Mouse (Mus musculus) intestine, embryonic 15.5 days (tissue): Measurements from ENCODE around the gene 1190005I06Rik. TPM values are rescaled to one million over a fixed set of nuclear protein-coding genes. Genes with fewer than 3 reads are reported as not detected.

Source experiments
- ATAC-seq: fragments of 200-750 bp; cut with Nextera tagmentation; 2 replicates; pipeline ENCODE4 v1.8.0; 2017; ENCODE audit warnings: moderate TSS enrichment, moderate library complexity
- H3K27ac ChIP-seq: fragments of 300-500 bp; sonication (generic); 2 replicates; pipeline ENCODE4 v1.5.1; 2015; ENCODE audit warnings: mild to moderate bottlenecking, inconsistent platforms
- H3K27me3 ChIP-seq: fragments of 300-500 bp; sonication (generic); replicated peaks from 2 replicates; pipeline ENCODE4 v1.6.1; 2015; ENCODE audit warnings: inconsistent platforms
- H3K36me3 ChIP-seq: fragments of 300-500 bp; sonication (generic); 2 replicates; pipeline ENCODE4 v1.6.1; 2015; ENCODE audit warnings: inconsistent platforms
- H3K4me1 ChIP-seq: fragments of 300-500 bp; sonication (generic); replicated peaks from 2 replicates; pipeline ENCODE4 v1.6.1; 2015; ENCODE audit warnings: inconsistent platforms
- H3K4me2 ChIP-seq: fragments of 300-500 bp; sonication (generic); replicated peaks from 2 replicates; pipeline ENCODE4 v1.6.1; 2015; ENCODE audit warnings: mild to moderate bottlenecking, inconsistent platforms
- H3K4me3 ChIP-seq: fragments of 300-500 bp; sonication (generic); replicated peaks from 2 replicates; pipeline ENCODE4 v1.5.1; 2015; ENCODE audit warnings: inconsistent platforms
- H3K9ac ChIP-seq: fragments of 300-500 bp; sonication (generic); 2 replicates; pipeline ENCODE4 v1.6.1; 2015; ENCODE audit warnings: inconsistent platforms
- H3K9me3 ChIP-seq: fragments of 300-500 bp; sonication (generic); 2 replicates; pipeline ENCODE4 v1.6.1; 2016; ENCODE audit warnings: inconsistent platforms
- WGBS: fragments of 180-500 bp; shearing (Covaris S2); methylation state at CpG from one replicate; pipeline ENCODE4 v1.1.7; 2015; 5-methylcytosine and 5-hydroxymethylcytosine counted together
- polyA plus RNA-seq: library from polyadenylated mRNA; unstranded; fragments of >200 nt; fragmentation: Nextera tagmentation; extraction: Ambion mirVana; gene quantifications from 2 replicates; pipeline ENCODE4 v1.2.1, GENCODE M21; 2015

The 1190005I06Rik gene
- polyA plus RNA-seq, 1 experiment from 2014 or later, result 1.3 TPM

DNA sequence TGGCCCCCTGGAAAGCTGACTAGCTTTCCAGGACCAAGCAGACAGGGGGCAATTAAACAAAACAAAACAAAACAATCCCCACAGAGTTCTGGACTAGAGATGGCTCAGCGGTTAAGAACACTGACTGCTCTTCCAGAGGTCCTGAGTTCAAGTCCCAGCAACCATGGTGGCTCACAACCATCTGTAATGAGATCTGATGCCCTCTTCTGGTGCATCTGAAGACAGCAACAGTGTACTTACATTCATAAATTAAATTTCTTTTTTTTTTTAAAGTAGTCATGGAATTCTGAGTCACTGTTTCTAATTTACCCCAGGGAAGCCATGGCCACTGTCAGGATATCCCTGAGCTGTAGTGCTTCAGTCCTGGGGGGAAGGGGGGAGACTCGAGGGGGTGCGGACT, 32.9 kb downstream of the 1190005I06Rik start:
- Histone ChIP-seq H3K4me2 (no peak overlapping the region), H3K27me3 (no peaks in the 10 kb centered on the region), H3K27ac (no peak overlapping the region), H3K4me1 (no peaks in the 10 kb centered on the region), H3K9me3 (no peaks in the 10 kb centered on the region), H3K36me3 (no peaks in the 10 kb centered on the region), H3K4me3 (no peak overlapping the region), H3K9ac (no peak overlapping the region)
- no peak for ATAC-seq
- 86% methylated on average over 3 of the region's 3 CpGs for WGBS

DNA sequence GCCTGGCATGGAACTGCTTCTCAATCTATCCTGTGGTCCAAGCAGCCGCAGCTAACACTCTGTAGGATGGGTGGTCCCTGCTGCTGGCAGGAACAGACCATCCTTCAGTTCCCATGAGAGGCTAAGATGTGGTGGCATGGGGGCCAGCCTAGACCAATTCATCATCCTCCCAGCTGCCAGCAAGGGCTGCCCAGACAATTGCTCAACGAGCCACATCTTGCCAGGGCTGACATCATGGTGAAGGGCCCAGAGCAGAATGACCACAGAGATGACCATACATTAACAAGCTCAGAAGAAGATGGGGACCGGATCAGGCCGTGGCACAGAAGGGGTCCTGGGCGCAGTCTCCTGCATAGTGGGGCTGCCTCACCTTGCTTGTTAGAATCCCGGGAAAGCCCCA, 36.6 kb downstream of the 1190005I06Rik start:
- 83% methylated on average over 6 of the region's 6 CpGs for WGBS

DNA sequence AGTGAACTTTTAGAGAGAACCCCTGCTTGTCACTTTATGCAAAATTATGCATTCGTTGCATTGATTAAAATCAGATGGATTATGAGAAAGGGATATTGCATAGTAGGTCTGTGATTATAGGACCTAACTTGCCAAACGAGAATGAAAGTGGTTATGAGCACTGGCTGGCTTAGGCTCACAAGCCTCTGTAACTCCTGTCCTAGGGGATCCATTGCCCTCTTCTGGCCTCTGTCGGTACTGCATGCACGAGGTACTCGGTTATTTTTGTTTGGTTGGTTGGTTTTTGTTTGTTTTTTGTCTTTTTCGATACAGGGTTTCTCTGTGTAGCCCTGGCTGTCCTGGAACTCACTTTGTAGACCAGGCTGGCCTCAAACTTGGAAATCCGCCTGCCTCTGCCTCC, 39.5 kb downstream of the 1190005I06Rik start:
- no peak overlapping the region for H3K9ac ChIP-seq
- H3K4me2 ChIP-seq, result no peak overlapping the region
- no peaks in the 10 kb centered on the region for H3K27me3 ChIP-seq
- no peaks in the 10 kb centered on the region for H3K9me3 ChIP-seq
- no peaks in the 10 kb centered on the region for H3K36me3 ChIP-seq
- 14% methylated on average over 7 of the region's 7 CpGs for WGBS
- ATAC-seq, result peak; percentile 64; the same call in 1 of the 2 replicates
- no peak overlapping the region for H3K4me3 ChIP-seq
- H3K27ac ChIP-seq, result no peak overlapping the region
- no peaks in the 10 kb centered on the region for H3K4me1 ChIP-seq

More for the DNA sequence above, 36.6 kb downstream of the 1190005I06Rik start:
- Histone ChIP-seq H3K4me2 (no peak overlapping the region), H3K4me1 (no peaks in the 10 kb centered on the region), H3K27me3 (no peaks in the 10 kb centered on the region), H3K9me3 (no peaks in the 10 kb centered on the region), H3K36me3 (no peaks in the 10 kb centered on the region), H3K4me3 (no peak overlapping the region), H3K9ac (no peak overlapping the region), H3K27ac (no peak overlapping the region)
- no peak for ATAC-seq

DNA sequence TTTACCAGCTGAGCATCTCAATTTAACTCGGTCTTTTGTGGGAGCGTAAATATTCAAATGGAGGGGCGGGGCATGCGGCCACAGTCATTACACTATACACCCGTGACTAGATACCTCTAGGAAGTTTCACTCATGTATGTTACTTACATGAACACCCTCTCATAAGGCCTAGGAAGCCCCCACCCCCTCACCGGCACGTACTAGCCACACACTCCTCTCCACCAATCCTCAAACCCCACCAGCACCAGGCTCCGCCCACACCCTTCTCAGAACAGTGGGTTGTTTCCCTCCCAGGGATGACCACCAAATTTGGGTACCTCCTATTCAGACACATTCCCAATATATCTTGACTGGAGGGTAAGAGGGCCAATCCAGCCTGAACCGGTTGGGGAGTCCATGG, 40.0 kb downstream of the 1190005I06Rik start:
- Histone ChIP-seq H3K27me3 (no peaks in the 10 kb centered on the region), H3K4me2 (no peak overlapping the region), H3K4me1 (no peaks in the 10 kb centered on the region), H3K9me3 (no peaks in the 10 kb centered on the region), H3K9ac (no peak overlapping the region), H3K36me3 (no peaks in the 10 kb centered on the region), H3K4me3 (no peak overlapping the region), H3K27ac (no peak overlapping the region)
- WGBS, result 83% methylated on average over 9 of the region's 9 CpGs
- ATAC-seq, result no peak

DNA sequence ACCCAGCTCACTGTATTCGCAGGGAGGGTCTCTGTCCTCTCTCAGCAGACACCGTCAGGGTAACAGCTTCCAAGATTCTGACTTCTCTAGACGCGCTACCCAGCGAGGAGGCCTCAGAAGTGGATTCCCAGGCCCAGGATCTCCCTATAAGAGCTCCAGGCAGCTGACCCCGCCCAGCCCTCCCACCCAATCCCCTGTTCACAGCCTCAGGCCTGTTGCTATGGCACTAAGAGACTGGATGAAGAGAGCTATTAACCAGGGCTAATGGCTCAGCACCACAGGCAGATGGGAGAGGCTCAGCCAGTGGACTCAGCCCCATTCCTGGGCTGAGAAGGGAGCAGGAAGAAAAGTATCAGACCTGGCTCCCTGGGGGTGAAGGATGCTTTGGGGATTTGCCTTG, 44.8 kb downstream of the 1190005I06Rik start:
- Histone ChIP-seq H3K27ac (0 out of 2 replicates have a peak overlapping the region, but pooled peaks have one; percentile 22), H3K4me1 (peaks cover 8% of the 10 kb centered on the region), H3K27me3 (no peaks in the 10 kb centered on the region), H3K9me3 (no peaks in the 10 kb centered on the region), H3K9ac (no peak overlapping the region), H3K4me2 (no peak overlapping the region), H3K4me3 (no peak overlapping the region), H3K36me3 (no peaks in the 10 kb centered on the region)
- 40% methylated on average over 6 of the region's 6 CpGs for WGBS
- peak; percentile 26; the same call in 1 of the 2 replicates for ATAC-seq

DNA sequence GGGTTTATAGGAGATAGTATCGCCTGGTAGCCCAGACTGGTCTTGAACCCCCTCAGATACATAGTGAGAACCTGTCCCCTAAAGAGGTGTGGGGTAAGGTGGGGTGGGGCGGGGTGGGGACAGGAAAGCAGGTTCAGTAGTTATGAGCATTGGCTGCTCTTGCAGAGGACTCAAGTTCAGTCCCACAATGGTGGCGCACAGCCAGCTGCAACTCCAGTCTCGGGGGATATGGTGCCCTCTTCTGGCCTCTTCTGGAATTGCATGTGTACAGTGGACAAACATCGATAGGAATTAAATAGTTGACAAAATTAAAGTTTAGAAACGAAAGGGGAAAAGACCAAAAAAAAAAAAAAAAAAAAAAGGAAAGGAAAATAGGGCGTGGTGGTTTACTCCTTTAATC, 47.9 kb downstream of the 1190005I06Rik start:
- ATAC-seq, result no peak
- H3K4me1 ChIP-seq, result peaks cover 8% of the 10 kb centered on the region
- WGBS, result 52% methylated on average over 7 of the region's 7 CpGs
- no peak overlapping the region for H3K9ac ChIP-seq
- H3K4me2 ChIP-seq, result no peak overlapping the region
- no peaks in the 10 kb centered on the region for H3K27me3 ChIP-seq
- H3K9me3 ChIP-seq, result no peaks in the 10 kb centered on the region
- no peaks in the 10 kb centered on the region for H3K36me3 ChIP-seq
- H3K27ac ChIP-seq, result no peak overlapping the region
- no peak overlapping the region for H3K4me3 ChIP-seq

DNA sequence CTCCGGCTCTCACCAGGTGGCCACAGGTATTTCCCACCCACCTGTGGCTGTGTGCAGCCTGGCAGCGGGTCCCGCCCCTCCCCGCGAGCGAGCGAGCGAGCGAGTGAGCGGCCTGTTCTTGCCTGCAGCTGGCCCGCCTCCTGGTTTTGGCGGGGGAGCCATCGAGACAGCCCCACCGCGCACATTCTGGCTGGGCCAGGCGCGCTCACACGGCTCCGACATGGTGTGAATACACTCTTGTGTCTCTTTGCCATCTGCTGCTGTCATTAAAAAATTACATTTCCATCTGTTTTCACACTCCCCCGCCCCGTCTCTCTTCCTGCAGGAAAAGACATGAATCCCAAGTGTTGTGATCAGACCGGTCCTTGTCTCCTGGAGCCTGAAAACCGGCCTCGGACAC, 48.9 kb downstream of the 1190005I06Rik start:
- Histone ChIP-seq H3K4me1 (peaks cover 8% of the 10 kb centered on the region), H3K27me3 (no peaks in the 10 kb centered on the region), H3K27ac (no peak overlapping the region), H3K4me3 (no peak overlapping the region), H3K36me3 (no peaks in the 10 kb centered on the region), H3K9ac (no peak overlapping the region), H3K4me2 (peak overlapping the region; percentile 53), H3K9me3 (no peaks in the 10 kb centered on the region)
- 22% methylated on average over 24 of the region's 24 CpGs for WGBS
- peak; percentile 52 for ATAC-seq

DNA sequence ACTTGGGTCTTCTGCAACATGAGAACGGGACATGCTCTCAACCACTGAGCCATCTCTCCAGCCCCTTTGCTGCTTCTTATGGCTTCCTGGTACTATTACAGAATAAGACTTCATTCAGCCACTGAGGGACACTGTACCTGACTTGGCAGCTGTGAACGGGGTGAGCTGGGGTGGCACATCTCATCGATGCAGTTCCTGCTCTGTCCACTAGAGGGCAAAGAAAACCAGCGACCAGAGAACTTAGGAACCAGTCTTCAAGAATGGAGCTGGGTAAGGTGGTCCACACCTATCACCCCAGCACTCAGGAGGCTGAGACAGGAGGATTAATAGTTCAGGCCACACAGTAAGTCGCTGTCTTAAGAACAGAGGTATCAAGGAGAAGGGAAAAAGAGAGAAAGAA, 51.5 kb downstream of the 1190005I06Rik start:
- H3K27ac ChIP-seq, result no peak overlapping the region
- H3K9me3 ChIP-seq, result no peaks in the 10 kb centered on the region
- H3K9ac ChIP-seq, result no peak overlapping the region
- peaks cover 8% of the 10 kb centered on the region for H3K4me1 ChIP-seq
- WGBS, result 11% methylated on average over 5 of the region's 5 CpGs
- no peaks in the 10 kb centered on the region for H3K36me3 ChIP-seq
- H3K4me3 ChIP-seq, result no peak overlapping the region
- no peak for ATAC-seq
- no peak overlapping the region for H3K4me2 ChIP-seq
- H3K27me3 ChIP-seq, result no peaks in the 10 kb centered on the region

DNA sequence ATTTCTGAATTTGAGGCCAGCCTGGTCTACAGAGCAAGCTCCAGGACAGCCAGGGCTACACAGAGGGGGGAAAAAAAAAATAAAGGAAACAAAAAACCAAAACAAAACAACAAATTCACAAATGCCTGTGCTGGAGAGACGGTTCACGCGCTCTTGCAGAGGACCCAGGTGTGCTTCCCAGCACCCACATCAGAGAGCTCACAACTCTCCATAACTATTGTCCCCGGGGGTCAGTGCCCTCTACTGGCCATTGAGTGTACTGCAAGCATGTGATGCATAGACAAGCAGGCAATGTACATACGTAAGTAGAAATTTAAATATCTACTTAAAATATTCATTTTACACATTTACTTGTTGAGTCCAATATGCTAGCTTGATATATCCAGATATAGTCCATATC, 52.9 kb downstream of the 1190005I06Rik start:
- peaks cover 14% of the 10 kb centered on the region for H3K4me1 ChIP-seq
- H3K4me3 ChIP-seq, result no peak overlapping the region
- WGBS, result 88% methylated on average over 5 of the region's 5 CpGs
- H3K27me3 ChIP-seq, result no peaks in the 10 kb centered on the region
- no peak for ATAC-seq
- H3K36me3 ChIP-seq, result no peaks in the 10 kb centered on the region
- H3K9me3 ChIP-seq, result no peaks in the 10 kb centered on the region
- no peak overlapping the region for H3K9ac ChIP-seq
- H3K27ac ChIP-seq, result no peak overlapping the region
- no peak overlapping the region for H3K4me2 ChIP-seq

DNA sequence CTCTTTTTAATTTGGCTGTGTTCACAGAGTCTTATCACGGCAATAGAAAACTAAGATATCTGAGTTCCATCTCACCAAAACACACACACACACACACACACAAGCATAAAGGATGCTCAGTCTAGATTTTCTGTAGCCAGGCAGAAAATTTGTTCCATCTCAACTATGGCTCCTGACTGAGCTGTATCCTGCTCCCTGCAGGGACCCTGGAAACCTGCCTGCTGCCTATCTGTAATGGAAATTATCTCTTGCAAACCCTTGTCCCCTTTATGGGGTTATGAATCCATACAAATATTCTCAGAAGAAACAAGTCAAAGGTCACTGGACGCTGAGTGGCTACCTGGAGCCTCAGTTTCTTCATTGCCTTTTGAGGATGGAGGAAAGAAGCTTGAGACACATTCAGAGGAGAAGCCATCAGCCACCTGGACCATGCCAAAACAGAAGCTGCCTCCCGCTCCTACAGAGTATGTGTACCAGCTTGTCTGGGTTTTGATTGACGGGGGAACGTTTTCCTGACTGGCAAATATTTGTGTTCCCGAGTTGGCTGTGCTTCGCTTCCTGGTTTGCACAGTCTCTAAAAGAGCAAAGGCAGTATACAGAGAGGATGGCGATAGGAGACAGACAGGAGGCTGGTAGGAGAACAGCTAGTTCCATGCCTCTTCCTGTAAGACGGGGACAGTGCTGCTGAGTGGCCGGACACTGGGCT, 55.7 kb downstream of the 1190005I06Rik start:
- no peaks in the 10 kb centered on the region for H3K36me3 ChIP-seq
- peaks cover 12% of the 10 kb centered on the region; the same call in 1 of the 2 replicates for H3K4me1 ChIP-seq
- ATAC-seq, result no peak
- 60% methylated on average over 10 of the region's 10 CpGs for whole genome bisulfite sequencing
- H3K4me2 ChIP-seq, result no peak overlapping the region
- no peak overlapping the region for H3K27ac ChIP-seq
- H3K9me3 ChIP-seq, result no peaks in the 10 kb centered on the region
- H3K9ac ChIP-seq, result no peak overlapping the region
- H3K27me3 ChIP-seq, result no peaks in the 10 kb centered on the region
- H3K4me3 ChIP-seq, result no peak overlapping the region

DNA sequence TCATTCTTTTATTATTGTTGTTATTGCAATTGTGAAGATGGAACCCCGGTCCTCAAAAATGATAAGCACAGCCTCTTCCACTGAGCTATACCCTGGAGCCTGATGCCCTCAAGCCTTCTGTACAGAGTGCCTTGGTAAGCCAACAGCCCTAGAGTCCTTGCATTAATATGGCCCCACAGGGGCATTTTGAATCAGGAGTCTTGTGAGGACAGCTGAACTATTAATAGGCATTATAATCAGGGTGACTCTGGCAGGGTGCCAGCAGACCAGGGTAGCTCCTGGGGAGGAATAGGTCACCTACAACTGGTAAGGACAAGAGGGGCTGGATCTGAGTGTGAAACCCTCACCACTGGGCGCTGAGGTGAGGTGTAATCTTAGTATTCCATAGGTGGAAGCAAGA, 57.5 kb downstream of the 1190005I06Rik start:
- Histone ChIP-seq H3K27ac (no peak overlapping the region), H3K4me2 (peak overlapping the region; percentile 67), H3K9me3 (no peaks in the 10 kb centered on the region), H3K36me3 (peaks cover 5% of the 10 kb centered on the region; the same call in 1 of the 2 replicates), H3K9ac (peak overlapping the region; percentile 51), H3K27me3 (no peaks in the 10 kb centered on the region), H3K4me3 (peak overlapping the region; percentile 67), H3K4me1 (peaks cover 13% of the 10 kb centered on the region; the same call in 1 of the 2 replicates)
- WGBS, result 48% methylated on average over 2 of the region's 2 CpGs
- ATAC-seq, result no peak

DNA sequence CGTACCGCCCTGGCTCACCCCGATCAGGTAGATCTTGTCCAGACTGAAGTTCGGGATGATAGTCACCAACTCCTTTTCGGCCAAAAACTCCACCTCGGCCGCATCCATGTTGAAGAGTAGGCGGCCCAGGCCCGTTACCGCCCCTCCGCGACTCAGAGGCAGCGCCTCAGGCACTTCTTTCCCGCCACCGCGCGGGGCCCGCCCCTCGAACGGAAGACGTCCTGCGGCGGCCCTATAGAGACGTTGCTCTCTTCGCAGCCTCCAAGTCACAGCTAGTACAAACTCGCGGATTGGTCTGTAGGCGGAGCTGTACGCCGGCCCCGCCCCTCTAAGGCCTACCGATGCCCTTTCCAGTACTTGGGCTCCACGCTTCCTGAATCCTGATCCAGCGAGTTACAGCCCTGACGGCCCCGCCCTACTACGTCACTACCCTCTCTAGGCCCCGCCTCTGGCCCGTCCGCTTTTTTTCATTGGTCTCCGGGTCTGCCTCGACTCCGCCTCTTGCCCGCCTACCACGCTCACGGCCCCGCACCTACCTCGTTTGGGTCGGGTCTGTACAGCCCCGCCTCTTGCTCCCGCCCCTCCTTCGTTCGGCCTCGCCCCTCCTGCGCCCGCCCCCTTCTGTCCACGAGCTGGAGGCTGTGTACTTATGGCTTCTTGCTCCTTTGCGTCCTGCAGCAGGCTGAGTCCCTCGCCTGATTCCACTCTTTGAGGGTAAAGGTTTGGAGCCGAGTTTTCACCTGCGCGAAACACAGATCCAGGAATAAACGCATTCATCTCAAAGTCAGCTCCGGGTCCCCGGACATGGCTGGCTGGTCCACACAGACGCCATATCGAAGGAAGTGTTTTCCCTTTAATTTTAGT, 58.3 kb downstream of the 1190005I06Rik start, which contains the start of gene Gins2:
Gene Gins2 (minus strand): TSS at position 397 of the 864 bp plus-strand sequence.
- Histone ChIP-seq H3K27ac (peak within 1 kb of the TSS; percentile 51; the same call in 1 of the 2 replicates), H3K4me3 (peak within 1 kb of the TSS; percentile 67)
- whole genome bisulfite sequencing, result under 1% methylated on average over 67 of the region's 67 CpGs

More for the DNA sequence above, 58.3 kb downstream of the 1190005I06Rik start, which contains the start of gene Gins2:
- peaks cover 6% of the 10 kb centered on the region; the same call in 1 of the 2 replicates for H3K36me3 ChIP-seq
- peak within 1 kb of the TSS; percentile 84 for H3K4me2 ChIP-seq
- peak within 1 kb of the TSS; percentile 70 for H3K9ac ChIP-seq
- H3K4me1 ChIP-seq, result peaks cover 13% of the 10 kb centered on the region; the same call in 1 of the 2 replicates
- no peaks in the 10 kb centered on the region for H3K9me3 ChIP-seq
- H3K27me3 ChIP-seq, result no peaks in the 10 kb centered on the region
- peak; percentile 99 for ATAC-seq
